Mouse (Mus musculus) midbrain, embryonic 15.5 days (tissue): Measurements from ENCODE around the gene Oas1h. TPM values are rescaled to one million over a fixed set of nuclear protein-coding genes. Genes with fewer than 3 reads are reported as not detected.
"Not testable (repeated sequence)": the region's sequence is repeated elsewhere in the genome, so short reads cannot be mapped to it uniquely, and the experiment has no call there.

Experiments
- ATAC-seq: fragments of 200-750 bp; cut with Nextera tagmentation; replicated peaks from 2 replicates; pipeline ENCODE4 v1.8.0; 2017; ENCODE audit warnings: moderate TSS enrichment
- H3K27ac ChIP-seq: fragments of 300-500 bp; sonication (generic); 2 replicates; pipeline ENCODE4 v1.5.1; 2015; ENCODE audit warnings: mild to moderate bottlenecking, inconsistent platforms
- H3K27me3 ChIP-seq: fragments of 300-500 bp; sonication (generic); replicated peaks from 2 replicates; pipeline ENCODE4 v1.6.1; 2015; ENCODE audit warnings: inconsistent platforms
- H3K36me3 ChIP-seq: fragments of 300-500 bp; sonication (generic); replicated peaks from 2 replicates; pipeline ENCODE4 v1.6.1; 2015; ENCODE audit warnings: inconsistent platforms
- H3K4me1 ChIP-seq: fragments of 300-500 bp; sonication (generic); 2 replicates; pipeline ENCODE4 v1.6.1; 2015; ENCODE audit warnings: inconsistent platforms
- H3K4me2 ChIP-seq: fragments of 300-500 bp; sonication (generic); 2 replicates; pipeline ENCODE4 v1.6.1; 2015; ENCODE audit warnings: inconsistent platforms, mild to moderate bottlenecking, moderate library complexity
- H3K4me3 ChIP-seq: fragments of 300-500 bp; sonication (generic); 2 replicates; pipeline ENCODE4 v1.5.1; 2015; ENCODE audit warnings: mild to moderate bottlenecking, inconsistent platforms
- H3K9ac ChIP-seq: fragments of 300-500 bp; sonication (generic); 2 replicates; pipeline ENCODE4 v1.6.1; 2015; ENCODE audit warnings: mild to moderate bottlenecking, inconsistent platforms
- H3K9me3 ChIP-seq: fragments of 300-500 bp; sonication (generic); 2 replicates; pipeline ENCODE4 v1.6.1; 2016; ENCODE audit warnings: inconsistent platforms
- WGBS: fragments of 180-500 bp; shearing (Covaris S2); methylation state at CpG from one replicate; pipeline ENCODE4 v1.1.7; 2015; ENCODE audit warnings: mixed read lengths; 5-methylcytosine and 5-hydroxymethylcytosine counted together
- microRNA-seq: library from miRNA; unstranded; fragments of <30 nt; microRNA quantifications from one replicate; pipeline ENCODE4, GENCODE M21; 2016
- polyA plus RNA-seq: library from polyadenylated mRNA; unstranded; fragments of >200 nt; fragmentation: Nextera tagmentation; extraction: Ambion mirVana; gene quantifications from 2 replicates; pipeline ENCODE4 v1.2.1, GENCODE M21; 2015

Gene Oas1h
- polyA plus RNA-seq, 1 experiment from 2014 or later = not detected

DNA sequence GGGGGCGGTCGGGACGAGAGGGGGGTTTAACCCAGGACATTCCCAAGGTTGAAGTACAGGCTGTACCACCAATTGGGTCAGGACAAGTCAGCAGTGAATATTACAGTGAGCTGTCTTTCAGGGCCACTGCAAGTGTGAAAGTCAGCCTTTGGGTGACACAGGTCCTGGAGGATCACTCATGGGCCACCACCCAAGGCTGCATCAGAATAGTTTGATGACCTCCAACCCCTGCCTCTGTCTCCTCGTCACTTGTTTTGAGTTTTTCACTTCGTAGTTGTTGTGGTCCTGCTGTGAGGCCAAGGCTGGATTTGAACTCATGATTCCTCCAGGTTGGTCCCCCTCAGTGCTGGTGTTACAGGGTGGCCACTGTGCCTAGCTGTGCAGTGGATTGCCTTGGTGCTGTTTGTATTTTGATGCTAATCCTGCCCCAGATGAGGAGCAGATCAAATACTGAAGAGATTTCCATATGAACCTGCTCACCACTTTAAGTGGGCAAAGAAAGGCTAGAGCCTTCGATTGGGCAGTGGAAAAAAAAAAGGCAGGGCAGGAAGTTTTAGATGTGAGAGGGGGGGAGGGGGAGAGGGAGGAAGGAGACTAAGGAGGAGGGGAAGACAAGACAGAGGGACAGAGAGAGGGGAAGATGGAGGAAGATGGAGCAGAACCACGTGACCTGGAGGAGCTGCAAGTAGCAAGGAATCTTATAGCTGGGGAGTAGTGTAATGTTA, 47.1 kb downstream of the Oas1h start:
- Histone ChIP-seq H3K4me3 (no peak overlapping the region), H3K4me2 (no peak overlapping the region), H3K27me3 (no peaks in the 10 kb centered on the region), H3K27ac (no peak overlapping the region), H3K9ac (no peak overlapping the region), H3K9me3 (no peaks in the 10 kb centered on the region), H3K4me1 (no peaks in the 10 kb centered on the region), H3K36me3 (no peaks in the 10 kb centered on the region)
- 50% methylated on average over 7 of the region's 7 CpGs for WGBS
- no peak for ATAC-seq

DNA sequence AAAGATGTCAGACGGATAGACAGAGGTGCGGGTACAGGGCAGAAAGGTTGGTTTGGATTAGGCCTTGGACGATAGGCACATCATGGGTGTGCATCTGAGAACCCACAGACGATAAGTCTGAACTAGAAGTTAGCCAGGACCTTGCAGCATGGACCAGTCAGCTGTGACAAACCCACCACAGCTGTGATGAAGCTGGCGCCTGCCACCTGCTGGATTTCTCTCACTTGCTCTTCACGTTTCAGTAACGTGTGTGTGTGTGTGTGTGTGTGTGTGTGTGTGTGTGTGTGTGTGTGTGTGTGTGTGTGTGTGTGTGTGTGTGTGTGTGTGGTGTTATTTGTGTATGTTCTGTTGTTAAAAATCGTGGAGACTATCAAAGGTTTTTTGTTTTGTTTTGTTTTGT, 53.0 kb downstream of the Oas1h start, which contains the start of gene Oas1d:
TSS of gene Oas1d (plus strand) at position 333 of the 400 bp plus-strand sequence.
- H3K27me3 ChIP-seq, H3K9me3 ChIP-seq, H3K9ac ChIP-seq, ATAC-seq, H3K4me3 ChIP-seq, H3K36me3 ChIP-seq, H3K4me1 ChIP-seq, H3K4me2 ChIP-seq, H3K27ac ChIP-seq: not testable (repeated sequence)
- 58% methylated on average over 8 of the region's 8 CpGs for WGBS

DNA sequence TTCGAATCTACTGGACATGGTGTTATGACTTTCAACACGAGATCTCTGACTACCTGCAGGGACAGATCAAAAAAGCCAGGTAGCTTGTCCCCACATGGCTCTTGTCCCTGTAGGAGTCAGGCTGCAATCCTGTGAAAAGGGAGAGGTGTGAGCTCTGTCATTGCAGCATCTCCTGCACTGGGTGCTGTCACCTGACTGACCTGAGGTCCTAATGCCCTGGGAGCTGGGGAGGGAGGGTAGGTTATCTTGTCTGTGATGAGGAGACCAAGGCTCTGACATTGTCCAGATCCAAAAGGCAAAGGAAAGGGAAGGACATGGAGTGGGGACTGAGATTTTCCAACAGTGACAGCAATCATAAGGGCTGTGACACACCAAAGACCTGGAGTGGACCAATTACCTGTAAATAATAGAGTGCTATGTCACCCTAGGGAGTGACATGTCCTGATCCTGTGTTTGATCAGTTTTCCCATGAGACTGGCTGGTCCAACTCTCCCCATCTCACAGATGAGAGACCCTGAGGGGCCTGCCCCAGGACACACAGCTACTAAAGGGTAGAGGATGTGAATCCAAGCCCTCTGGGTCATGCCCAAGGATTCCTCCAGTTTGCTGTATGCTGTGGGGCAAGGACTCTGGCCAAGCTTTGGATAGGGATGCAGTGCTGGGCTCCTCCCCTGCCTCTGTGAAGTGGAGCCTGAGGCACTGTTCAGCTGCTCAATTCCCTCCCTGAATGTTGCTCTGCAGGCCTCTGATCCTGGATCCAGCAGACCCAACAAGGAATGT, 58.1 kb downstream of the Oas1h start:
- not testable (repeated sequence) for H3K27me3 ChIP-seq, H3K9ac ChIP-seq, H3K4me2 ChIP-seq, H3K27ac ChIP-seq, H3K36me3 ChIP-seq, H3K4me3 ChIP-seq, H3K4me1 ChIP-seq, H3K9me3 ChIP-seq, ATAC-seq
- 58% methylated on average over 2 of the region's 2 CpGs for WGBS

DNA sequence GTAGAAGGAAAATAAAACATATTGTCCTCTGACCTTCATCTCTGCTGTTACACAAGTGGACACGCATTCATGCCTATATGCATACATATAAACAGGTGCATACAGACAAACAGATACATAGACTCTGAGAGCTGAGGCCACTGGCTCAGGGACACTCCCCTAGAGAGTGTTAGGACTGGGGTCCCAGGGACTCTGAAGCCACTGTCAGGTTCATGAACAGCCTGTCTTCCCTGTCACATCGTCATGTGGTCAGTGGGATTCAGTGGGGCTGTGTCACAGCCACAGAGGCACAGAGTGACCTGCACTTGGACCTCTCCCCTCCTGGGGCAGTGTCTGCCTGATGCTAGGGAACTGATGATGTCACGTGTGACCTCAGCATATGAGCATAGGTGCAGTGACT, 59.1 kb downstream of the Oas1h start:
- Histone ChIP-seq H3K9me3 (no peaks in the 10 kb centered on the region), H3K36me3 (no peaks in the 10 kb centered on the region), H3K27ac (no peak overlapping the region), H3K27me3 (no peaks in the 10 kb centered on the region), H3K4me2 (no peak overlapping the region), H3K4me1 (no peaks in the 10 kb centered on the region), H3K9ac (no peak overlapping the region), H3K4me3 (no peak overlapping the region)
- 80% methylated on average over 3 of the region's 3 CpGs for WGBS
- ATAC-seq = no peak

Small RNA genes lying within 50 kb of the gene (microRNA-seq; reads per million reads assigned to microRNA genes)
- not detected for gene Gm22907

Other genes with a start within 250 kb of the Oas1h start
- 28.3 and 30.6 TPM in 2 replicates for gene Rita1, start 248.8 kb upstream of the Oas1h start, polyA plus RNA-seq
- 39.9 and 43.7 TPM in 2 replicates for gene Ddx54, start 248.7 kb upstream of the Oas1h start, polyA plus RNA-seq
- gene Cfap73, start 227.2 kb upstream of the Oas1h start, polyA plus RNA-seq = 0.44 and 0.70 TPM in 2 replicates
- 1.0 and 1.6 TPM in 2 replicates for gene Rasal1, start 212.6 kb upstream of the Oas1h start, polyA plus RNA-seq
- 64.5 and 68.9 TPM in 2 replicates for gene Dtx1, start 149.5 kb upstream of the Oas1h start, polyA plus RNA-seq
- gene Oas2, start 111.6 kb upstream of the Oas1h start, polyA plus RNA-seq = 0.43 and 0.59 TPM in 2 replicates
- gene Oas3, start 83.8 kb upstream of the Oas1h start, polyA plus RNA-seq = 0.81 and 1.0 TPM in 2 replicates
- gene Oas1e, start 65.9 kb upstream of the Oas1h start, polyA plus RNA-seq = 0.23 and 0.28 TPM in 2 replicates
- 0.31 and 0.41 TPM in 2 replicates for gene Oas1c, start 48.9 kb upstream of the Oas1h start, polyA plus RNA-seq
- not detected in 2 replicates for gene Oas1f, start 14.1 kb upstream of the Oas1h start, polyA plus RNA-seq
- gene Oas1g, start 26.2 kb downstream of the Oas1h start, polyA plus RNA-seq = 0.23 and 0.55 TPM in 2 replicates
- 0.92 and 1.3 TPM in 2 replicates for gene Oas1a, start 46.1 kb downstream of the Oas1h start, polyA plus RNA-seq
- gene Oas1d, start 53.1 kb downstream of the Oas1h start, polyA plus RNA-seq = 0.10 and 0.13 TPM in 2 replicates
- 27.9 and 30.7 TPM in 2 replicates for gene Rph3a, start 148.7 kb downstream of the Oas1h start, polyA plus RNA-seq